18 mouse cellular contexts compared by ENCODE assay signal in the genomic region with DNA sequence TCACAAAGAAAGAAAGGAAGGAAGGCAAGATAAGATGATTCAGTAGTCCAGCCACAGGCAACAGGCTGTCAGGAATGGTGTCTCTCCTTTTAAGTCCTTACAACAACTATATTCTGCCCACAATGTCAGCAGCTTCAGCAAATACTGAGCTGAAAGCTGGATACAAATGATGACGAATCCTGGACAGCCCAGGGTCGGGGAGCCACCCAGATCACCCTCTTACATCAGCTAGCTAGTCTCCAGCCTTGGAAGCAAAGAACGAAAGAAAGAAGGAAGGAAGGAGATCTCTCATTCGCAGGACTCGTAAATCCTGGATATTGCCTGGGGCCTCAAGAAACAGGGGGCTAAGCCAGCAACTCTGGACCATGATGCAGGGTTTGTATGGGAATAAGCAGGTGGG. TPM values are rescaled to one million over a fixed set of nuclear protein-coding genes. Genes with fewer than 3 reads are reported as not detected.
A peak's percentile ranks its signal among the peaks of the same experiment; 100 is the strongest.
DNase-seq lines count a peak whose midpoint lies in the region; TF ChIP-seq lines count a peak whose summit lies in the region.
"Had no signal": no experiment of that assay in that cellular context is flagged by ENCODE, and none has a peak within 500 bp of the region (broad histone marks: within the 10 kb centered on the region; RNA-seq: fewer than 3 reads in every experiment).

No protein-coding gene starts in this region.

- DNase-seq in adrenal gland, adult 2 months, result peak; percentile 52
- DNase-seq in adrenal gland, adult 8-10 months, result no peak
- no peak for DNase-seq in gastrocnemius, adult 2 months
- no peak for DNase-seq in gastrocnemius, postnatal 10 days
- no peak for DNase-seq in layer of hippocampus, adult 2 months (ENCODE audit: low spot score in 2 of 2)
- no peak for DNase-seq in layer of hippocampus, adult 9-10 months (ENCODE audit: low spot score)
- no peak for DNase-seq in neural tube, embryonic 10.5 days (ENCODE audit: extremely low spot score, low spot score)
- DNase-seq: cerebellum, adult 18-20 months; cerebellum, adult 9-10 months; cerebellum, postnatal 14 days; gastrocnemius, postnatal 14 days; heart, adult 11 months; heart, postnatal 36 days had no signal

- no peak for TF ChIP-seq CTCF in gastrocnemius, adult 2 months (IDR thresholded peaks at IDR 0.05)
- no peak for TF ChIP-seq CTCF in layer of hippocampus, adult 2 months (conservative IDR thresholded peaks at IDR 0.05)

- H3K4me3 ChIP-seq in gastrocnemius, adult 2 months, result no peak overlapping the region
- no peak overlapping the region for H3K4me3 ChIP-seq in layer of hippocampus, adult 2 months
- H3K4me3 ChIP-seq: forebrain, embryonic 12.5 days; forebrain, embryonic 15.5 days; hindbrain, embryonic 10.5 days; hindbrain, embryonic 13.5 days; intestine, embryonic 15.5 days had no signal

- peak overlapping the region; percentile 38; the same call in 1 of the 2 replicates for H3K27ac ChIP-seq in gastrocnemius, adult 2 months
- H3K27ac ChIP-seq in layer of hippocampus, adult 2 months, result 0 out of 2 replicates have a peak overlapping the region, but pooled peaks have one; percentile 10
- H3K27ac ChIP-seq: forebrain, embryonic 12.5 days; forebrain, embryonic 15.5 days; hindbrain, embryonic 10.5 days; hindbrain, embryonic 13.5 days; intestine, embryonic 15.5 days had no signal

- intact Hi-C loops in gastrocnemius, adult 2 months (cut with DNase I), result no loop called here

RNA-seq across cellular contexts. Expression of a gene that starts 44.8 kb away (rescaled TPM):
- 10 to 100 TPM in 1 of 2 experiments, 1 to 10 TPM in 1; 9.3 to 13.1 TPM for total RNA-seq in adrenal gland, adult 2 months (2021)
- 1.4 and 1.5 TPM in 2 replicates for polyA plus RNA-seq in adrenal gland, adult 2 months (2012; rRNA removed)
- 10 to 100 TPM; 12.7 to 15.3 (median 14.2) TPM for total RNA-seq in adrenal gland, adult 8-10 months (2022)
- 1 to 10 TPM; 2.6 to 3.2 TPM for total RNA-seq in gastrocnemius, adult 2 months (2021)
- 1 to 10 TPM; 4.2 TPM for total RNA-seq in gastrocnemius, postnatal 10 days (2021)
- 100 to 1,000 TPM; 103 to 108 TPM for total RNA-seq in layer of hippocampus, adult 2 months (2021)

Comparison
In these comparisons a context has a peak if more than half of its experiments do, and no peak if none do; other contexts are left out.
1. RNA of a gene that starts 44.8 kb away (total RNA-seq): 103 to 108 TPM in layer of hippocampus, adult 2 months; 12.7 to 15.3 TPM in adrenal gland, adult 8-10 months, 9.3 to 13.1 TPM in adrenal gland, adult 2 months, 4.2 TPM in gastrocnemius, postnatal 10 days and 2.6 to 3.2 TPM in gastrocnemius, adult 2 months; every median in the first group is over 4 times any median in the second.